Mouse (Mus musculus): ENCODE measurements around the gene Bod1.

Gene Bod1

DNA sequence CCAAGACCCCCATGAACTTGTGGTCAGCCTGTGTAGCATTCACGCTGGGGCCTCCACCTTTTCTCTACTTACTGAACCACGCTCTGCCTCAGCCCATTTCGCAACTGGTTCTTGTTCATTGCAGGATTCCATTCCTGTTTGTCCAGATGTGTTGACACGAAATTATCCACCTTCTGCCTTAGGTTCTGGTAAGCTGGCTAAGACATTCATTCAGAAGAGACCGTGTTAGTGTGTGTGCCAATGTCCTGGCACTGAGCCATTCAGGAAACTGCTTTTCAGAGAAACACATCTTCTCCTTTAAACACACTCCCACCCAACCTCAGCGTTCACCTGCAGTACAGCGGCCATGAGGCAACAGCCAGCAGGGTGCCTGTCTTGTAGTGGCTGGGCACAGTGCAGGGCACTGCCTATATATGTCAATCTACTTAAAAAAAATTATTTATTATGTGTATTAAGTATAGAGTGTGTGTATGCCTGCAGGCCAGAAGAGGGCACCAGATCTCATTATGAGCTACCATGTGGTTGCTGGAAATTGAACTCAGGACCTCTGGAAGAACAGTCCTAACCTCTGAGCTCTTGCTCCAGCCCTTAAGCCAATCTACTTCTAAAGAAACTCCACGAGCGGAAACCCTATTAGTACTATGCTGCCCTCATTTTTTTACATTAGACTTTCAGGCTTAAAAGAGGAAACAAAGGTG, 2.4 kb downstream of the Bod1 start:
- DNase-seq (ENCODE audit: extremely low read depth, insufficient read length, low spot score) = no peak

GRCm38 (mm10) chr11:31664186-31664585, 7.5 kb downstream of the Bod1 start:
- no peak for DNase-seq (ENCODE audit: extremely low read depth, insufficient read length, low spot score)

DNA sequence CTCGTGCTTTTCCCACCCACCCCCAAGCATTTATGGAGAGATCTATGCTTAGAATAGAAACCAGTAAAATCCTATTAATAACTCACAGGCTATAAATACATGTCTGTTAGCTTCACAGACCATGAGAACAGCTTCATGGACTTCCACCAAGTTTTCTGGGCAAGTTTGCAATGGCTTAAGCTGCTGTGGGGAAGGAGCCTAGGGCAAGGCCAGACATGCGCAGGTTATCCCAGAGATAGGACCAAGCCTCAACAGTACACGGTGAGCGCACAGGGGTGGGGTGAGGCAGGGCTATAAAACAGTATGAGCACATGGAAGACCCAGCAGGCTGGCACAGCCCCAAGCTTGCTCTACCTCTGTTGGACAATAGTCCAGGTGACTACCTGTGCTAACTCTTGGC, 8.2 kb downstream of the Bod1 start:
- no peak for DNase-seq (ENCODE audit: extremely low read depth, insufficient read length, low spot score)

- no peak for DNase-seq (ENCODE audit: extremely low read depth, insufficient read length, low spot score)
Measured at GRCm38 (mm10) chr11:31662872-31663446, 8.7 kb downstream of the Bod1 start.

DNA sequence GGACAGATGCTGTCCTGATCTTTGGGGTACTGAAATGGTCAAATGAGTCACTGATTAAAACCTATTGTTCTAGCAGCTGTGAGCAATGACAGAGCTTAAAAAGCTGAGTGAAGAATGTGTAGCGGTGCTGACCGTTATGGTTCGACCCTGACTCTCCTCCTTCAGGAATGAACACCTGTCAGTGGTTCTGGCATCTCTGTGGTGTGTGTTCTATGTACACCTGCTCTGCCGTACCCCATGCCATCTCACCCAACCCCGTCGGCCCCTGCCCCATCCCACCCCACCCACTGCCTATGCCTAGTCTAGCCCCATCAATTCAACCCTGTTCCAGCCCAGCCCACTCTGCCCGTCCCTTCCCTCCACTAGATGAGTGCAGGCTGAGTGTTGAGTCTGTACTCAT, 9.5 kb downstream of the Bod1 start:
- DNase-seq (ENCODE audit: extremely low read depth, insufficient read length, low spot score) = no peak

DNA sequence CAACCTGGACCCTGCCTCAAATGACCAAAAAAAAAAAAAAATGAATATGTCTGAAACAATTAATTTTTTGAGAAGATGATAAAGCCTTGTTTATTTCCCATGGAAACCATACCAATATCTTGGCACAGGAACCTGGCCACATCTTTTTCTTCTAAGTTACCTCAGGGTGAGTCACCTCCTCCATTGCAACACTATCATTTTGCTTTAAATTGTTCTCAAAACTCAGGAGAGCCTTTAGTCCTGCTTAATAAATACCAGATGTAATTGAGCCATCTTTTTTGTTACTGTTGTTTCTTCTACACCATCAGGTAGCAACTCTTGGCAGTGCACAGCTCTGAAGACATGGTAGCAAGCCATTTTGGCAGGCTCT, 13.9 kb downstream of the Bod1 start:
- no peak for DNase-seq (ENCODE audit: extremely low read depth, insufficient read length, low spot score)

DNA sequence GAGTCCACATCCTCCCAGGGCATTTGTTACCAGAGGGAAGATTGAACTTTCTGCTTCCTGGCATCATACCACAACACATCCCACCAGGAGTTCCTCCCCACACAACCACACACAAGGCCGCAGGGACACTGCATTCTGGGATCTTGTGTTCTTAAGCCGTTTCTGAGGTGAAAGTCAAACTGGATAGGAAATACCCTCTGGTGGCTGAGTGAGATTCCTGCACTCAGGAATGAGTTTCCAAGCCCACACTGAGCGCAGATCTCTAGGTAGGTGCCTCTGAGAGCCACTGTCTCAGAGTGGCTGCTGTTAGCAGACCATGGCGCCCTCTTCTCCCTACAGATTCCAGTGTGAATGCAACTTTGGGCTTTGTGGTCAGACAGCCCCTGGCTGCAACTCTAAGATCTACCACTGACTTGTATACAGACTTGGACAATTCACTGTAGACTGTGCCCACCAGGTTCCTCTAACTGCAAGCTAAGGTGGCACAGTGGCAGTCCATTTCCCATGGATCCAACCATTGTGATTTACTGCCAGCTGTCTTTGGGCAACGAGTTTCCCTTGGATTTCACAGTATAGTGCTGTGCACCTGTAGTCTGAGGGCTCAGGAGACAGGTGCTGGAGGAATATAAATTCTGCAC, 14.4 kb downstream of the Bod1 start:
- DNase-seq (ENCODE audit: extremely low read depth, insufficient read length, low spot score) = no peak

DNA sequence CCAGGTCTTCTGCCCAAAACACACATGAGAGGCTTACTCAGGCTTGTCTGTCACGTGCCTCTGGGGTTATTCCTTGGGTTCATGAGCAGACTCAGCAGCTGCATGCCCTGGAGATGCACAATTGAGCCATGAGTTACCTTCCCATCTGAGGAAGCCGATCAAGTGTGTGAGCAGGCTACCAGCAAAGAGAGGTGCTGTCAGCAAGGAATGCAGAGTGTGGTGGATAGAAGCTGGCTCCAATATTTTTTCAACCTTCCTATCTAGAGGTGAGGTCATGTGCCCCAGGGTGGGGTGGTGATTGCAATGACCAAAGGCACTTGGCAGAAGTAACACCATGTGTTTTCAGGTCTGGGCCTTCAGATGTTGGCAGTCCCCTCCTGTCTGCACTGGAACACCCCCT, 22.2 kb downstream of the Bod1 start:
- DNase-seq (ENCODE audit: extremely low read depth, insufficient read length, low spot score) = no peak

GRCm38 (mm10) chr11:31647268-31647667, 24.4 kb downstream of the Bod1 start:
- DNase-seq (ENCODE audit: extremely low read depth, insufficient read length, low spot score) = no peak

DNA sequence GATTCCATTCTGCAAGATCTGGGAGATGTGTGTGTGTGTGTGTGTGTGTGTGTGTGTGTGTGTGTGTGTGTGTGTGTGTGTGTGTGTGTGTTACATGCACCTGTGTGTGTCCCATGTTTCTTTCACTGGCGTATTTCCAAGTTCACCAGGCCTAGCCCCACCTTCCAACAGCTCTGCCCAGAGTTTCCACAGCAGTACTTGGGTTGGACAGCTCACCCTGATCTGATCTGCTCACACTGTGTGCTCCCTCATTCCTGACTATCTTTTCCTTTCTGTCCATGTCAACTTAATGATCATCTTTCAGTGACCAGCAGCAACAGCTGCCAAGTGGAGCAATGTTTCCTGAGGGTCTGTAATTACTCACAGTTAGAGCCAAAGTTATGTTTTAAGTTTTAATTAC, 25.1 kb downstream of the Bod1 start:
- no peak for DNase-seq (ENCODE audit: extremely low read depth, insufficient read length, low spot score)

DNA sequence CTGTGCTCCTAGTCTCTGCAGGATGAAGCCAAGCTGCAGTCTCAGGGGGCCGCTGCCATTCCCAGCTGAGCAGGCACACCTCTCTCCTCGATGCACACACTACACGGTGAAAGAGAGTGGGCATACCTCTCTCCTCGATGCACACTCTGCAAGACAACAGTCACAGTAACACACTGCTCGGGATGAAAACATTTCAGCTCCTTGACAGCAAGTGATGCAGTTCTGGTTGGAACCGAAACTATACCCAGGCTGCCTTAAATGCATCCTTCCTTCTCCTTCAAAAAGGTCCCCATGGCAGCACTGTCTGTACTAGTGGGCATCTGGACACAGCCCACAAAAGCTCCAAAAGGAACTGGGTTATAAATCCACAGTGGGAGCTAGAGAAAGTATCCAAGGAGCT, 28.6 kb downstream of the Bod1 start:
- no peak for DNase-seq (ENCODE audit: extremely low read depth, insufficient read length, low spot score)

DNA sequence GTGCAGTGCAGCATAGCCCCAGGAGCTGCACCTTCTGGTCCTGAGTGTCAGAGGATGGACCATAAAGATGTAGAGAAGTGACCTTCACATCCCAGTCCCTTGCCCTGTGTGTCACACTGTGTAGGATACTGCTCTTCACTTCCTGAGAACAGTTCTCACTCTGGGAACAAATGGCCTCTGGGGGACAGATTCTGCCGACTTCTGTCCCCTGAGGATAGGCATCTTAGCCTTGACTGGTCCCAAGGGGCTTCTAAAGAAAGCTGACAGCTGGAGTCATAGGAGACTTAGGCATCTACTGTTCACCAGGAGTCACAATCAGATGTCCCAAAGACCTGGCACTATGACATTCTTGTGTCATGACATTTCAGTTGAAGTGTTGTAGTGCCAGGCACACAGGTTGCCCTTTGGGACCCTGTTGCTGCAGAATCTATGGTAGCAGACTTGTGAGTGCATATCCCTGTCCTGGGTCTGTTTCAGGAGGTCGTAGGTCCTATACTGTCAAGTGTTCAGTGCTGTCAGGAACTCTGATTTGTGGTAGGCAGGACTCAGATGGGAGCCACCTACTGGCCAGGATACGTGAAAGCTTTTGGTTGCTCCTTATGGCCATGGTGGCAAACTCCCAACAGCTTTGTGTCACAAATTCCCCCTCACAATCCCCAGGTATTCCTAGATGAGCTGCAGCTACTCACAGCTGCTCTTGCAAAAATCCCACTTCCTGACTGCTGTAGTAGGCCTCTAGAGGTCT, 30.4 kb downstream of the Bod1 start:
- DNase-seq (ENCODE audit: extremely low read depth, insufficient read length, low spot score) = no peak

GRCm38 (mm10) chr11:31640187-31640586, 31.5 kb downstream of the Bod1 start:
- no peak for DNase-seq (ENCODE audit: extremely low read depth, insufficient read length, low spot score)

- DNase-seq (ENCODE audit: extremely low read depth, insufficient read length, low spot score) = peak; percentile 50
Measured at GRCm38 (mm10) chr11:31637788-31638373, 33.8 kb downstream of the Bod1 start.

- DNase-seq (ENCODE audit: extremely low read depth, insufficient read length, low spot score) = no peak
Measured at GRCm38 (mm10) chr11:31628700-31629099, 43.0 kb downstream of the Bod1 start.

DNA sequence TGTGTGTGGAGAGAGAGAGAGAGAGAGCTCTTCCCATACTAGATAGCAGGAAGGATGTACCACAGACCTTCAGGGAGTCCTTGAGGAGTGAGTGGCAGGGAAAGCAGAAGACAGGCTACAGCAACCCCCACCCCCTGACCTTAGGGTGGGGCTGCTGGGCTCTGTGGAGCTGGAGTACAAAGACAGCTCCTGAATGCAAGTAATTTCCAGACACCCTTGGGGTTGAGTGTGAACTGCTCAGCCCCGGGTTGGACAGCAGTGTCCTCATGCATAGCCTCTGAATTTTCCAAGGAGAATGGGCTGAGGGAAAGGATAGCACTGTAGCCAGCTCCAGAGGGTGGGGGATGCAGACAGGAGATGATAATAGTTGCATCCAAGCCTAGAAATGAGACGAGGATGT, 50.9 kb downstream of the Bod1 start:
- DNase-seq (ENCODE audit: extremely low read depth, insufficient read length, low spot score) = no peak

DNA sequence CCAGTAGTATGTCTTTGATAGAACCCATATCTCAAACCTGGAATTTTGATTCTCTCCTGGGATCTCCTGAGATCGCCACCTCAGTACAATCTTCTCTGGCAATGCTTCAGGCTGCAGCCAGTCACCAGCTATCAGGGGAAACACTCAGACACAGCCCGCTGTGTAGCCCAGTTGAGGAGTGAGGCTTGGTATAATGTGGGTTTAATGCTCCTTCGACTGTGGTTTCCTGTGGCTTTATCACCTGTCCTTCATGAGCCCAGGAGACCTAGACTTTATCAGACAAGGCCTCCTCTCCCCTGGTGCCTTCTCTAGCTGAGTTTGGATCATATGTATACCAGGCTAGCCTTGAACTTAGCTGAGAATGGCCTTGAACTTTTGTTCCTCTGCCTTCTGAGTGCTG, 53.9 kb downstream of the Bod1 start:
- no peak for DNase-seq (ENCODE audit: extremely low read depth, insufficient read length, low spot score)

- DNase-seq (ENCODE audit: extremely low read depth, insufficient read length, low spot score) = peak; percentile 79
Measured at GRCm38 (mm10) chr11:31617236-31617635, 54.4 kb downstream of the Bod1 start.

GRCm38 (mm10) chr11:31616722-31617121, 55.0 kb downstream of the Bod1 start:
- no peak for DNase-seq (ENCODE audit: extremely low read depth, insufficient read length, low spot score)

Data from 3134 (cell line).